Mouse (Mus musculus): ENCODE data around the gene Cdh1.
"Not testable (repeated sequence)": the region's sequence is repeated elsewhere in the genome, so short reads cannot be mapped to it uniquely, and the experiment has no call there.

Cdh1 gene

GRCm38 (mm10) chr8:106592458-106592857, 10.7 kb upstream of the Cdh1 start:
- no peak for DNase-seq (ENCODE audit: low spot score in 2 of 2)

GRCm38 (mm10) chr8:106595623-106596022, 7.5 kb upstream of the Cdh1 start:
- DNase-seq (ENCODE audit: low spot score in 2 of 2) = not testable (repeated sequence)

- no peak for DNase-seq (ENCODE audit: low spot score in 2 of 2)
Observed at GRCm38 (mm10) chr8:106597067-106597466, 6.1 kb upstream of the Cdh1 start.

GRCm38 (mm10) chr8:106599265-106599979, 3.7 kb upstream of the Cdh1 start:
- no peak for DNase-seq (ENCODE audit: low spot score in 2 of 2)

GRCm38 (mm10) chr8:106603933-106604332, 782 bp downstream of the Cdh1 start:
- DNase-seq (ENCODE audit: low spot score in 2 of 2) = no peak

- no peak for DNase-seq (ENCODE audit: low spot score in 2 of 2)
Observed at GRCm38 (mm10) chr8:106605657-106606056, 2.5 kb downstream of the Cdh1 start.

- no peak for DNase-seq (ENCODE audit: low spot score in 2 of 2)
Observed at GRCm38 (mm10) chr8:106606121-106606520, 3.0 kb downstream of the Cdh1 start.

GRCm38 (mm10) chr8:106606601-106607145, 3.5 kb downstream of the Cdh1 start:
- DNase-seq (ENCODE audit: low spot score in 2 of 2) = no peak

- not testable (repeated sequence) for DNase-seq (ENCODE audit: low spot score in 2 of 2)
Observed at GRCm38 (mm10) chr8:106607783-106608182, 4.6 kb downstream of the Cdh1 start.

GRCm38 (mm10) chr8:106608425-106608824, 5.3 kb downstream of the Cdh1 start:
- no peak for DNase-seq (ENCODE audit: low spot score in 2 of 2)

GRCm38 (mm10) chr8:106609076-106609903, 6.1 kb downstream of the Cdh1 start:
- DNase-seq (ENCODE audit: low spot score in 2 of 2) = no peak

GRCm38 (mm10) chr8:106610958-106611640, 7.9 kb downstream of the Cdh1 start:
- DNase-seq (ENCODE audit: low spot score in 2 of 2) = no peak

GRCm38 (mm10) chr8:106612047-106612446, 8.9 kb downstream of the Cdh1 start:
- DNase-seq (ENCODE audit: low spot score in 2 of 2) = no peak

- DNase-seq (ENCODE audit: low spot score in 2 of 2) = no peak
Observed at GRCm38 (mm10) chr8:106614704-106615103, 11.6 kb downstream of the Cdh1 start.

GRCm38 (mm10) chr8:106615661-106616299, 12.6 kb downstream of the Cdh1 start:
- no peak for DNase-seq (ENCODE audit: low spot score in 2 of 2)

- no peak for DNase-seq (ENCODE audit: low spot score in 2 of 2)
Observed at GRCm38 (mm10) chr8:106616679-106617078, 13.5 kb downstream of the Cdh1 start.

GRCm38 (mm10) chr8:106617196-106617595, 14.0 kb downstream of the Cdh1 start:
- no peak for DNase-seq (ENCODE audit: low spot score in 2 of 2)

- no peak for DNase-seq (ENCODE audit: low spot score in 2 of 2)
Observed at GRCm38 (mm10) chr8:106617865-106618264, 14.7 kb downstream of the Cdh1 start.

- DNase-seq (ENCODE audit: low spot score in 2 of 2) = no peak
Observed at GRCm38 (mm10) chr8:106618324-106618723, 15.2 kb downstream of the Cdh1 start.

GRCm38 (mm10) chr8:106619549-106620245, 16.5 kb downstream of the Cdh1 start:
- no peak for DNase-seq (ENCODE audit: low spot score in 2 of 2)

GRCm38 (mm10) chr8:106620488-106620887, 17.3 kb downstream of the Cdh1 start:
- DNase-seq (ENCODE audit: low spot score in 2 of 2) = no peak

Data from spleen, postnatal 10 days (tissue).